Mouse (Mus musculus): ENCODE measurements at regions not wholly inside any gene's neighbourhood (a gene's known extent, or its start where the extent isn't known, plus 50 kb on each side); places are given as distances from the start of the nearest gene placed in this dataset.

- no peak for TF ChIP-seq CTCF (IDR thresholded peaks at IDR 0.05; ENCODE audit: control insufficient read depth, insufficient read depth, insufficient replicate concordance, low read depth, low read length)
- TF ChIP-seq POLR2A (IDR thresholded peaks at IDR 0.05; ENCODE audit: control insufficient read depth, low read depth, low read length): no peak
- H3K27ac ChIP-seq (ENCODE audit: control insufficient read depth, insufficient read depth, low read depth, low read length): no peak overlapping the region
- H3K4me1 ChIP-seq (ENCODE audit: control insufficient read depth, insufficient read depth, low read length): no peaks in the 10 kb centered on the region
- H3K36me3 ChIP-seq (ENCODE audit: control insufficient read depth, insufficient read depth, low read length): no peaks in the 10 kb centered on the region
- H3K4me3 ChIP-seq (ENCODE audit: control insufficient read depth, low read depth, low read length): no peak overlapping the region
- H3K27me3 ChIP-seq (ENCODE audit: control insufficient read depth, insufficient read depth, low read length): no peaks in the 10 kb centered on the region
These were observed 205.3 kb downstream of the Matn1 start for GRCm38 (mm10) chr4:131149466-131149865.

DNA sequence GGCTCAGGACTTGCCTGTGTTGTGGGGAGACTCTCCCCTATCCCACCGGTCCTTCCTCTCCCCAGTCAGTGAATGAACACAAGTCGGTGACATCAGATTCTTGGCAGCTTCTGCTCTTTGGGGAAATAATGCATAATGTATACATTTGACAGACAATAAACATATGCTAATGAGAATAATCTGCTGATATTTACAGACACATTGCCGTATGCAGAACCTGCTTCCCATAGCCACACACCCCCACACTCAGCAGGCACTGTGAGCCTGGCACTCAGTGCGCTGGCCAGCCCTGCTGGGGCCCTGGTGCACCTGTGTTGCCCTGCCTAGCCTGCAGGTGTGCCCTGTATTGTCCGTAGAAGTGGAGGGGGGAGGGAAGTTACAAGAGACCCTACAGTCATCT is 215.5 kb downstream of the Matn1 start:
- H3K4me3 ChIP-seq (ENCODE audit: control insufficient read depth, low read depth, low read length): no peak overlapping the region
- no peaks in the 10 kb centered on the region for H3K4me1 ChIP-seq (ENCODE audit: control insufficient read depth, insufficient read depth, low read length)
- H3K27ac ChIP-seq (ENCODE audit: control insufficient read depth, insufficient read depth, low read depth, low read length): no peak overlapping the region
- H3K36me3 ChIP-seq (ENCODE audit: control insufficient read depth, insufficient read depth, low read length): no peaks in the 10 kb centered on the region
- no peaks in the 10 kb centered on the region for H3K27me3 ChIP-seq (ENCODE audit: control insufficient read depth, insufficient read depth, low read length)
- TF ChIP-seq POLR2A (IDR thresholded peaks at IDR 0.05; ENCODE audit: control insufficient read depth, low read depth, low read length): no peak
- no peak for TF ChIP-seq CTCF (IDR thresholded peaks at IDR 0.05; ENCODE audit: control insufficient read depth, insufficient read depth, insufficient replicate concordance, low read depth, low read length)

DNA sequence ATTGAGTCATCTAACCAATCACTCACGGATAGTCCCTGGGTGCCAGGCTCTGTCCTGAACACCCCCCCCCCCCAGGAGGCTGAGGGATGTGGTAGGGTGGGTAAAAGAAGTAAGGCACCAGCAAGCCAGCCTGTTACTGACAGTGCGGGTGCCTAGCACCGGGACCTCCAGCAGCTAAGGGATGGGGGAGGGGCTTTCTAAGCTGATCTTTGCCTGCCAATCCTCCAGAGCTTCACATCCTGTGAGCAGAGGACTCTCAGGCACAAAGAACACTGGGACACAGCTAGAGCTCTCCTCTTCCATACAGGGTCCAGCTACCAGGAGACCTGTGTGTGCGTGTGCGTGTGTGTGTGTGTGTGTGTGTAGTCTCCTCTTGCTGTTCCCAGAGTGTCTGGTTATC is 215.9 kb downstream of the Matn1 start:
- Histone ChIP-seq H3K27ac (ENCODE audit: control insufficient read depth, insufficient read depth, low read depth, low read length) (no peak overlapping the region), H3K36me3 (ENCODE audit: control insufficient read depth, insufficient read depth, low read length) (no peaks in the 10 kb centered on the region), H3K4me1 (ENCODE audit: control insufficient read depth, insufficient read depth, low read length) (no peaks in the 10 kb centered on the region), H3K4me3 (ENCODE audit: control insufficient read depth, low read depth, low read length) (no peak overlapping the region), H3K27me3 (ENCODE audit: control insufficient read depth, insufficient read depth, low read length) (no peaks in the 10 kb centered on the region)
- no peak for TF ChIP-seq CTCF (IDR thresholded peaks at IDR 0.05; ENCODE audit: control insufficient read depth, insufficient read depth, insufficient replicate concordance, low read depth, low read length)
- no peak for TF ChIP-seq POLR2A (IDR thresholded peaks at IDR 0.05; ENCODE audit: control insufficient read depth, low read depth, low read length)

DNA sequence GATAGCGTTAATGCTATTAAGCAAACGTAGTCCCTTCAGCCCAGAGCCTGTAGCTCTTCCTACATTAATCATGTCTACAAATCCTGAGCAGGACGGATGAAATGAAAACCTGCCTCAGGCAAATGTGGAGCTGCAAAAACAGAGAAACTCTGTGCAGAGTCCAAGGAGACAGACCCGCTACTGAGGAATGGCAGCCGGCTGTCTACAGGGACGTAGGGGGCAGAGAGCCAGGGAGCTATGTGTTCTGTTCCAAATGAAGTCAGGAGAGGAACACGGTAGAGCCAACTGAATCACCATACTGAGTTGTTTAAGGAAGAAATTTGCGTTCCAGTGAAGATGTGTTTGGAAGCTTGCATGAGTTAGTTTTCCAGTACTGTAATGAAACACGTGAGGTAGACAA is 217.3 kb downstream of the Matn1 start:
- Histone ChIP-seq H3K4me1 (ENCODE audit: control insufficient read depth, insufficient read depth, low read length) (no peaks in the 10 kb centered on the region), H3K27me3 (ENCODE audit: control insufficient read depth, insufficient read depth, low read length) (no peaks in the 10 kb centered on the region), H3K36me3 (ENCODE audit: control insufficient read depth, insufficient read depth, low read length) (no peaks in the 10 kb centered on the region), H3K27ac (ENCODE audit: control insufficient read depth, insufficient read depth, low read depth, low read length) (no peak overlapping the region), H3K4me3 (ENCODE audit: control insufficient read depth, low read depth, low read length) (no peak overlapping the region)
- TF ChIP-seq POLR2A (IDR thresholded peaks at IDR 0.05; ENCODE audit: control insufficient read depth, low read depth, low read length) (no peak), CTCF (IDR thresholded peaks at IDR 0.05; ENCODE audit: control insufficient read depth, insufficient read depth, insufficient replicate concordance, low read depth, low read length) (no peak)

DNA sequence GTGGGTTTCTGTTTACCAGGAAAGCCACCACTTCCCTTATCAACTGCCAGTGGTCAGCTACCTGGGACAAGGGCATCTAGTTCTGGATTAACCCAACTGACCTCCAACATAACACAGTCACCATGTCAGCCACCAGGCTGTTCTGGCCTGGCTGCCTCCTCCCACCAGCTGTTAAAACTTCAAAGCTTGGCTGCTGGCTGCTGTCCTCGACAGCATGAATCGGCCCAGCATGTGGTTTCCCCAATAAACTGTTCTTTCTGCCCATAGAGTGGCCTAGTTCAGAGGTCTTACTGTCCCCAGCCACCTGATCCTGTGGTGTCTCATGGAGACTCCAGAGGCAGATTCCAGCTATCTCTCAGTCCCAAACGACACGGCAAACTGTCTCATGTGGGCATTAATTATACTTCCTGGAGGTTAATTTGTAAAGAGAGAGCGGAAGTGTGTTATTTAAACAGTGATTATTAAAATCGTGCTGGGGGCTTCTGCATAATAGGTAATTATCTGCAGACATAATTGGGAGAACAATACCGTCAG is 219.7 kb downstream of the Matn1 start:
- no peaks in the 10 kb centered on the region for H3K27me3 ChIP-seq (ENCODE audit: control insufficient read depth, insufficient read depth, low read length)
- no peak overlapping the region for H3K4me3 ChIP-seq (ENCODE audit: control insufficient read depth, low read depth, low read length)
- no peak for TF ChIP-seq POLR2A (IDR thresholded peaks at IDR 0.05; ENCODE audit: control insufficient read depth, low read depth, low read length)
- no peak for TF ChIP-seq CTCF (IDR thresholded peaks at IDR 0.05; ENCODE audit: control insufficient read depth, insufficient read depth, insufficient replicate concordance, low read depth, low read length)
- no peak overlapping the region for H3K27ac ChIP-seq (ENCODE audit: control insufficient read depth, insufficient read depth, low read depth, low read length)
- no peaks in the 10 kb centered on the region for H3K36me3 ChIP-seq (ENCODE audit: control insufficient read depth, insufficient read depth, low read length)
- no peaks in the 10 kb centered on the region for H3K4me1 ChIP-seq (ENCODE audit: control insufficient read depth, insufficient read depth, low read length)

- TF ChIP-seq CTCF (IDR thresholded peaks at IDR 0.05; ENCODE audit: control insufficient read depth, insufficient read depth, insufficient replicate concordance, low read depth, low read length): no peak
- no peak for TF ChIP-seq POLR2A (IDR thresholded peaks at IDR 0.05; ENCODE audit: control insufficient read depth, low read depth, low read length)
- no peaks in the 10 kb centered on the region for H3K4me1 ChIP-seq (ENCODE audit: control insufficient read depth, insufficient read depth, low read length)
- no peak overlapping the region for H3K27ac ChIP-seq (ENCODE audit: control insufficient read depth, insufficient read depth, low read depth, low read length)
- no peaks in the 10 kb centered on the region for H3K27me3 ChIP-seq (ENCODE audit: control insufficient read depth, insufficient read depth, low read length)
- no peaks in the 10 kb centered on the region for H3K36me3 ChIP-seq (ENCODE audit: control insufficient read depth, insufficient read depth, low read length)
- H3K4me3 ChIP-seq (ENCODE audit: control insufficient read depth, low read depth, low read length): no peak overlapping the region
These were observed 222.5 kb downstream of the Matn1 start for GRCm38 (mm10) chr4:131166574-131167270.

- TF ChIP-seq CTCF (IDR thresholded peaks at IDR 0.05; ENCODE audit: control insufficient read depth, insufficient read depth, insufficient replicate concordance, low read depth, low read length) (no peak), POLR2A (IDR thresholded peaks at IDR 0.05; ENCODE audit: control insufficient read depth, low read depth, low read length) (no peak)
- no peak overlapping the region for H3K27ac ChIP-seq (ENCODE audit: control insufficient read depth, insufficient read depth, low read depth, low read length)
- no peak overlapping the region for H3K4me3 ChIP-seq (ENCODE audit: control insufficient read depth, low read depth, low read length)
- H3K36me3 ChIP-seq (ENCODE audit: control insufficient read depth, insufficient read depth, low read length): no peaks in the 10 kb centered on the region
- no peaks in the 10 kb centered on the region for H3K27me3 ChIP-seq (ENCODE audit: control insufficient read depth, insufficient read depth, low read length)
- H3K4me1 ChIP-seq (ENCODE audit: control insufficient read depth, insufficient read depth, low read length): no peaks in the 10 kb centered on the region
These were observed 223.7 kb downstream of the Matn1 start for GRCm38 (mm10) chr4:131167921-131168320.

Measured in testis, adult 2 months (tissue).